Mouse (Mus musculus) neural tube, postnatal 0 days (tissue): ENCODE data around the gene Cs. TPM values are rescaled to one million over a fixed set of nuclear protein-coding genes. Genes with fewer than 3 reads are reported as not detected.

Experiments
- microRNA-seq: library from miRNA; unstranded; fragments of <30 nt; microRNA quantifications from one replicate; pipeline ENCODE4, GENCODE M21; 2016
- polyA plus RNA-seq: library from polyadenylated mRNA; unstranded; fragments of >200 nt; fragmentation: Nextera tagmentation; extraction: Ambion mirVana; gene quantifications from 2 replicates; pipeline ENCODE4 v1.2.1, GENCODE M21; 2015

Cs gene
- 251 and 275 TPM in 2 replicates for polyA plus RNA-seq

GRCm38 (mm10) chr10:128337306-128338181 is at the start of gene Cs:
Gene Cs, plus strand, starts transcription at chr10:128337734.

DNA sequence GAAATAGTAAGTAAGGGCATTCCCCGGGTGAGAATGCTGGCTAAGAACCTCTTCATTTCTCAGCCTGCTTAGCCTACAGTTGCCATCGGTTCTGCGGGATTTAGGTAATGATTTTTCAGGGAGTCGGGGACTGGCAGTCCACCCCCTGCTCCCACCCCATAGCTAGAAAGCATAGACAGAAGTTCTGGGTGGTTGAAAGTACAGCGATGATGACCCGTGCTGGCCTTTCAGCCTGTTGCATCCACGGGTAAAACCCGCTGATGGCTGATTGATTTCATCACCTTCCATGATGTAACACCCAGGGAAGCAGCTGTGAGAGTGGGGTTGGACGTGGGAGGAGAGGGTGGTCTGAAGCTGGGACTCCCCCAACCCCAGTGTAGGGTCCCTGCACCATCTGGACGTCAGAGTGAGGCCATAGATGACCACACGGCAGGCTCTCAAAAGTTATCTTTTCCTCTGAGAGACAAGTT is 38.8 kb upstream of the Cs start, which contains the start of gene Il23a:
Il23a (minus strand) TSS at position 51 of the 470 bp plus-strand sequence.

GRCm38 (mm10) chr10:128303126-128304021 is 34.2 kb upstream of the Cs start, which contains the start of gene Pan2:
Gene Pan2, plus strand, starts transcription at chr10:128303335.

GRCm38 (mm10) chr10:128322141-128323108 is 15.1 kb upstream of the Cs start, which contains the start of gene Cnpy2:
Gene Cnpy2, plus strand, starts transcription at chr10:128322459.

GRCm38 (mm10) chr10:128368402-128369217 is 31.1 kb downstream of the Cs start, which contains the start of gene Coq10a:
Gene Coq10a, minus strand, starts transcription at chr10:128368997.

DNA sequence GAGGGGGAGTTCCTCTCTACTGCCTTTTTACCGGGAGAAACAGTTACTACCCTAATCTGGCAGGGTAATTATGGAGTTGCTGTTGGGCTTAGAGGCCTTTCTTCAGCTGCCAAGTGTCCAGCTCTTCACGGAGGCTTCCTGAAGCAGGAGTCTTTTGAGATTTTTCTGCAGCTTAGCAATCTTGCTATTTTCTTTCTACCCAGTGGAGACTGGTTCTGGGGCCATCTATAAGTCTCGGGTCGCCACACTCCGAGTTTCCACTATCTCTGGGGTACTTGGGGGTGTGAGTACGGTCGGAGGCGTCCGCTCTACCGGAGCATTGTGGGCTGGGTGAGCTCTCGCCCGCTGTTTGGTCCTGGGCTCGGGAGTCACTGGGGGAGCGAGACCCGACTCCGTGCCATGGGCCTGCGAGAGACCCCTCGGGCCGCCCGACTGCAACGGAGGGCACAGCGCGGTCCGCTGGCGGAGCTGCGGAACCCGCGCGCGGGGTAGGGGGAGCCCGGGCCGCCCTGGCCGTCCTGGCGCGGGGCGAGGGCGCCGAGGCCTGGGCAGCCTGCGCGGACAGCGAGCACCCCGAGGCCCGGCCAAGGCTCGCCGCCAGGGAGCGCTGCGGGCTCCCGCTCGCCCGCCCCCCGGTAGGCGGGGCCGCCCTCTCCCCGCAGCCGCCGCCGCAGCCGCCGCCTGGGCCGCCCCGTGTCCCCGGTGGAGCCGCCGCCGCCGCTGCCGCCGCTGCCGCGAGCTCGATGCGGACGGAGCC is 39.1 kb downstream of the Cs start, which contains the start of gene Ankrd52:
Ankrd52 (plus strand) TSS at position 661 of the 757 bp plus-strand sequence.

GRCm38 (mm10) chr10:128401056-128401455 is 63.5 kb downstream of the Cs start, which contains the start of gene Slc39a5:
Gene Slc39a5, minus strand, starts transcription at chr10:128401229.

GRCm38 (mm10) chr10:128411211-128412054 is 73.9 kb downstream of the Cs start, which contains the start of the genes Nabp2 and Rnf41:
Gene Nabp2, minus strand, starts transcription at chr10:128411492.
Gene Rnf41, plus strand, starts transcription at chr10:128411657.

Small RNA genes within 50 kb of the gene (microRNA-seq; reads per million reads assigned to microRNA genes)
- gene Gm25361, result not detected
- gene Gm26308, result not detected
- 0.87 reads per million for gene Mir6914
- 1.5 reads per million for gene Mir6915

Other genes starting within 250 kb of the Cs start
- gene Baz2a, start 246.2 kb upstream of the Cs start, polyA plus RNA-seq, result 10.3 and 11.0 TPM in 2 replicates
- 6.5 and 7.0 TPM in 2 replicates for gene Rbms2, start 157.4 kb upstream of the Cs start, polyA plus RNA-seq
- 2.4 and 3.4 TPM in 2 replicates for gene Gls2, start 143.3 kb upstream of the Cs start, polyA plus RNA-seq
- gene Spryd4, start 125.9 kb upstream of the Cs start, polyA plus RNA-seq, result 25.4 and 26.1 TPM in 2 replicates
- not detected in 2 replicates for gene Mip, start 111.9 kb upstream of the Cs start, polyA plus RNA-seq
- gene Timeless, start 105.7 kb upstream of the Cs start, polyA plus RNA-seq, result 11.0 and 13.3 TPM in 2 replicates
- gene Apon, start 83.6 kb upstream of the Cs start, polyA plus RNA-seq, result not detected in 2 replicates
- gene Apof, start 69.1 kb upstream of the Cs start, polyA plus RNA-seq, result 0.52 and 0.73 TPM in 2 replicates
- gene Stat2, start 67.2 kb upstream of the Cs start, polyA plus RNA-seq, result 12.7 and 12.8 TPM in 2 replicates
- gene Il23a, start 39.0 kb upstream of the Cs start, polyA plus RNA-seq, result 0.13 and 0.40 TPM in 2 replicates
- 11.9 and 14.3 TPM in 2 replicates for gene Pan2, start 34.4 kb upstream of the Cs start, polyA plus RNA-seq
- 196 and 205 TPM in 2 replicates for gene Cnpy2, start 15.3 kb upstream of the Cs start, polyA plus RNA-seq
- 53.4 and 56.3 TPM in 2 replicates for gene Coq10a, start 31.3 kb downstream of the Cs start, polyA plus RNA-seq
- 10.7 and 13.3 TPM in 2 replicates for gene Ankrd52, start 39.4 kb downstream of the Cs start, polyA plus RNA-seq
- 0.67 and 1.3 TPM in 2 replicates for gene Slc39a5, start 63.5 kb downstream of the Cs start, polyA plus RNA-seq
- gene Nabp2, start 73.8 kb downstream of the Cs start, polyA plus RNA-seq, result 145 TPM in 2 replicates
- gene Rnf41, start 73.9 kb downstream of the Cs start, polyA plus RNA-seq, result 65.5 and 72.9 TPM in 2 replicates
- gene Smarcc2, start 121.5 kb downstream of the Cs start, polyA plus RNA-seq, result 93.1 and 115 TPM in 2 replicates
- gene Myl6, start 156.4 kb downstream of the Cs start, polyA plus RNA-seq, result 1,126 and 1,148 TPM in 2 replicates
- gene Myl6b, start 161.0 kb downstream of the Cs start, polyA plus RNA-seq, result 8.3 and 8.4 TPM in 2 replicates
- 16.5 and 17.8 TPM in 2 replicates for gene Esyt1, start 188.1 kb downstream of the Cs start, polyA plus RNA-seq
- gene Zc3h10, start 210.0 kb downstream of the Cs start, polyA plus RNA-seq, result 13.7 and 14.0 TPM in 2 replicates
- gene Rpl41, start 211.6 kb downstream of the Cs start, polyA plus RNA-seq, result 2,536 and 2,780 TPM in 2 replicates
- gene Pa2g4, start 228.3 kb downstream of the Cs start, polyA plus RNA-seq, result 97.4 and 109 TPM in 2 replicates